Mouse (Mus musculus) Muller cell, postnatal 12 days (primary cell): Measurements from ENCODE around the gene Mbtps2.

Source experiments
- DNase-seq: peaks from one replicate; pipeline ENCODE4 v3.0.0-alpha.2; 2015; ENCODE audit errors: inconsistent ontology term

Mbtps2 gene

DNA sequence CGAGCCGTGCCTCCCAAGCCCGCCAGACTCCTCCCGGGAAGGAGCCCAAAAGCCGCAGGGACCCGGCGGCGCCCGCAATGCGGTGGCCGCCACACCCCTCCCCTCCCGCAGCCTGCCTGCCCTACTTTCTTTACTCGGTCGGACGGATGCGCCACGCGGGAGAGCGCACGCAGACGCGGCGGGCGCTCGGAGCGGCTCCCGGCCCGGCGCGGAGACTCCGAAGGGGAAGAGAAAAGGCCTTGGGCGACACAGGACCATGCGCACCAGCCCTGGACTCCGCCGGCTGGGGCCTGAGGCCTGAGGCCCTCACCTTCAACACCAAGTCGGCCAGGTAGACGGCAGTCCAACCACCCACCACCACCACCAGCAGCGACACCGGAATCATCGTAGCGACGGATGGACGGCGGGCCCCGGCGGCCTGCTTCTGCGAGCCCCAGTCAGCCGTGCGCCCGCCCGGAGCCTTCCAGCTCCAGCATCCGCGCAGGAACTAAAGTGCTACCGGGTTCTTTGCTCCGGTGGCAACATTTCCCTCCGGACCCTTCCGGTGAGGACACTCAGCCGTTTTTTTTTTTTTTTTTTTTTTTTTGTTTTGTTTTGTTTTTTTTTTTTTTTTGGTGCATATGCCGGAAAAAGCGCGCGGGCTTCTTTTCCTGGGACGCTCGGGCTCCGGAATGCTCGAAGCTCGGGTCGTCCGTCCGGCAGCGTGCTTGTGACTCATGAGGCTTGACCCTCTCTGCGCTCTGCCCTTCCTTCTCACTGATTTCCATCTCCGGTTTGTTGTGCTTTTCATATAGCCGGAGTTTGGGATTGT lies at the start of gene Mbtps2:
Mbtps2 (minus strand) TSS at position 530 of the 811 bp plus-strand sequence.
- DNase-seq, result peak; percentile 76

DNA sequence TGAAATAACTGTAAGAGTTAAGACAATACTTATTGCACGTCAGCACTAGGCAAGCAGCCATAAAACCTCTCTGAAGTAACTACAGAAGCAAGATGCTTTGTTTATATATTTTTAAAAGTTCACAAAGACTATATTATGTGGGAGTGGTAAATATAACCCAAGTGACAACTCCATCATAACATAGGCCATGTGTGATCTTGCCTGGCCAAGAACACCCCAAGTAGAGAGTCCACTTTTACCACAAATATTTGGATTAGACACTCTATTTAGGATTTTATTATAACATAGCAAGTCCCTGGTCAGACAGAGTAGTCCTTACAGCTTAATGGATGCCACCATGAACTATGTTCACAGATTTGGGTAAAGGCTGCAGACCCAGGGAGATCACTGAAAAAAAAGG lies 47.9 kb upstream of the Mbtps2 start:
- no peak for DNase-seq

DNA sequence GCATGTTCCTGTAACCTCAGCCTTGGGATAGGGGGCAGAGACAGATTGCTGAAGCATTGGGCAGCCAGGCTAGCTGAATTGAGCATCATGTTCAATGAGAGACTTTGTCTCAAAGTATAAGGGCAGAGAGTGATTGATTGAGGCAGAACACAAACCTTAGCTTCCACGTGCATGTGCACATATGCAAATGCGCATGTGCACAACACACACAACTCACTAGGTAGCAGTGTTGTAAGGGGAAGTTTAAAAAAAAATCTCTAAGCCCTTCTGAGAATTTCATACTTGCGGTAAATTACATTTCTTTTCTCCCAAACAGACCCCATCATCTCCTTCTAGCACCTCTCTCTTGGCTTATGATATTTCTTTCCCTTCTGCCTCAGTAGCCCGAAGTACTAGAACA lies 46.2 kb upstream of the Mbtps2 start:
- no peak for DNase-seq

DNA sequence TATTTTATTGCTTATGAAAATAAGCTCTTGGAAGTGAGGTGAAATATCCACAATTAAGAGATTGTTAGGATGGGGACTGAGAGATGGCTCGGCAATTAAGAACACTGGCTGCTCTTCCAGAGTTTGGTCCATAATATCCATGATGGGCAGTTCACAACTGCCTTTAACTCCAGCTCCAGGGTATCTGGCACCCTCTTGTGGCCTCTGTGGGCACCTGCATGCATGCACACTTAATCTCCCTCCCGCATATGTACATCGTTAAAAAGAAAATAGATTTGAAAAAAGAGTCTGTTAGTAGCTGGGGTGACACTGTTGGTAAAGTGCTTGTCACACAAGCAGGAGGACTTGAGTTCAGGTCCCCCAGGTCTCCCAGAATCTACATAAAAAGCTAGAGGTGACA lies 45.8 kb upstream of the Mbtps2 start:
- peak; percentile 33 for DNase-seq

DNA sequence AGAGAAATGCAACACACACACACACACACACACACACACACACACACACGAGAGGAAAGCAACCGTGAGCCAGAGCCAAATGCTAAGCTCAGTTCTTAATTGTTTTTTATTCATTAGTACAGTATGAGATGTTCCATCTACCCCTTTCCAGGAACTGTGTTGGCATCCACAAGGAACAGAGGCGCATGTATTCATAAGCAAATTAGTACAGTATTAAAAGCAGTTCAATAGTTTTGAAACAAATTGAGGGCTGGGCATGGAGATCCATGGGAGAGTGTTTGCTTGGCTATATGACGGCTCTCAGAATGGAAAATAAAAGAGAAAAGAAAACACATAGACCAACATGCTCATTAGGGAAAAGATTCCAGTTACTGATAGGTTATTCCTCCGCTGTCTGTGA lies 44.3 kb upstream of the Mbtps2 start:
- DNase-seq, result peak; percentile 34

DNA sequence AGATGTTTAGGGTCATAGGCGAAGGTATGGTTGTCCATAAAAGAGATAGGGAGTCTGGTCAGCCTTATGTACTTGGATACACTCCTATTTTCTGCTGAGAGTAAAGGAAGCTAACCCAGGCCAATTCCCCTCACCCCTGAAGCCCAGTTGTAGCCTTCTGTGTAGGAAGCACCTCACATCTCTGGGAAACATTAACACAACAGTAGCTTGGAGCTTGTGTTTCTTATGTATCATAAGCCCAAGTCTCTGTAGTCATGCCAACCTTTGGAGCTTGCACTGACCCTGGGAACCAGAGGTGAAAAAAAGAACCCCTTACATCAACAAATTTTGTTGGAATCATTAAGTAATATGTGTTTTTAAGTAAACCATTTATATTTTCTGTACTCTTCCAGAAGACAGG lies 38.7 kb upstream of the Mbtps2 start:
- DNase-seq, result no peak

DNA sequence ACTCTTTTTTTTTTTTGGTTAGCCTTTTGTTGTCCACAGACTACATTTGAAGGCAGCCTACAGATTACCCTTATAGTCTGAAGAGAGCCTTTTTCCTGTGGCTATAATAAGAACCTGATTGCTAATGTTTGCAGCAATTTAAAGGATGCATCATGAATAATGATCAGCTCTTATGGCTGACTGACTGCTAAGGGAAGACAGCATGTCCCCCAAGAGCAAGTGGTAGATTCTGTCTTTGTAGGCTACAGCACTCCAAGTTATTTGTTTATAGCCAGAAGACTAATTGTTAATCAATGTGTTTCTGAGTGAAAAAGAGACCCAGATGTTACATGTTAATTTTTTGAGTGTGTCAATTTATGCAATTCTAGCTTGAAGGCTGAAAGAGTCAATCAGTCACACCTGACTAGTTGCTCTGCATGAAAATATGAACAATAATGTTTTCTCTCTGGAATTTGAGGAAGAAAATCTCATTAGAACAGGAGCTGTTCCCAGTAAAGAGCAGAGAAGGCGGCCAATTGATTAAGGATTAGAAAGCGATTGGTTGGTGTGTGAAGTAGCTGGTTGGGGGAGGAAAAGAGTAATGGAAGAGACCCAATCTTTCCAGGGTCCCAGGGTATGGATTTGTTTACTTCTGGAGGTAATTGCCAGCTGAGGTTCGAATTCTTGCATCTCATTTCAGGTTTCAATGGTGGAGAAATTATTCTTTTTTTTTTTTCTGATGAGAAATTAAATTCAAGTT lies 35.3 kb upstream of the Mbtps2 start:
- DNase-seq, result no peak

DNA sequence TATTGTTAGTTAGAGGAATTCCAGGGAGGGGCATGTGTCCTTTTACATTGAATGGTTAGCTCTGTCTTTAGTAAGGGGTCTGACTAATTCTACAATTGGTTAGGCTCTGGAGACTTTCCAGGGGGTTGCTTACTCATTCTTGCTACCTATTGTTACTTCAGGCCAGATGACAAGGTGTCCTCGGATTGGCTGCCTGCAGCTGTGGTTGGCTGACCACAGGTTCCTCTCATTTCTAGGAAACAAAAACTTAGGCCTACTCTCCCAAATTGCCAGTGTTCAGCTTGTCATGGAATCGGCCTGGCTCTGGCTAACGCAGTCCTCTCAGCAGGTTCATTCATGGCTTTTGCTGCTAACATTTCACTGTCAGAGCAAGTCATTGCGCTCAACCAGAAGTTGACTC lies 31.8 kb upstream of the Mbtps2 start:
- peak; percentile 74 for DNase-seq

DNA sequence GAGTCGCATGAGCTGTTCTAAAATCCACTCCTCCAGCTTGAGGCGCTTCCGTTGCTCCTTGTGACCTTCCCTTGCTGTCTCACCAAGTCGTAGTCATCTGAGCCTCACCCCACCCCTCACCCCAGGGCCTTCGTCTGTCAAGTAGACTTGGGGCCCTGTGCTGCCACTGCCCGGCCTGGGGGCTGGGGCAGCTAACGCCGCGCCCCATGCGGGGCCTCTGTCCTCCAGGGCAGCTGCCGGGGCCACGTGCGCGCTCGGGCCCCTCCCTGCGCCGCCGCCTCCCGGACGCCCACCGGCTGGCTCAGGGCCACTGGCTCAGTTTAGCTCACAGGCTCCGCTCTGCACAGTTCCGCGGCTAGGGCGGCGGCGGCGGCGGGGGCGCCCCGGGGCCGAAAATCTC lies 14.4 kb upstream of the Mbtps2 start:
- peak; percentile 27 for DNase-seq

DNA sequence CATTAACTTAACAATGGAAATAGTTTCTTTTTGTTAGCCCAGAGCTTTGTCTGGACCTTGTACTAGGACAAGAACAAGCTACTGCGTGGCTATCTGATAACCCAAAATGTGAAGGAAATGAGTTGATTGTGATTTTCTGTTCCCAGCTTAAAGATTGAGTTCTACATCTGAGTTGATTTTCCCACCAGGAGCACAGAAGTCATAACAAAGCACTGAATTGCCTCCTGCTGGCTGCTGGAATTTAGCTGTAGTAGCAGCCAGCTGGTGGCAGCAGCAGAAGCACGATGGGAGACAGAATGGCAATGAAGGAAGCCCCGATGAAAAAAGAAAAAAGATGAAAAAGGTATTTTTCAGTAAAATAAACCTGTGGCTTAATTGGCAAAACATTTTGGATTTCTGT lies 2.9 kb upstream of the Mbtps2 start:
- peak; percentile 51 for DNase-seq

DNA sequence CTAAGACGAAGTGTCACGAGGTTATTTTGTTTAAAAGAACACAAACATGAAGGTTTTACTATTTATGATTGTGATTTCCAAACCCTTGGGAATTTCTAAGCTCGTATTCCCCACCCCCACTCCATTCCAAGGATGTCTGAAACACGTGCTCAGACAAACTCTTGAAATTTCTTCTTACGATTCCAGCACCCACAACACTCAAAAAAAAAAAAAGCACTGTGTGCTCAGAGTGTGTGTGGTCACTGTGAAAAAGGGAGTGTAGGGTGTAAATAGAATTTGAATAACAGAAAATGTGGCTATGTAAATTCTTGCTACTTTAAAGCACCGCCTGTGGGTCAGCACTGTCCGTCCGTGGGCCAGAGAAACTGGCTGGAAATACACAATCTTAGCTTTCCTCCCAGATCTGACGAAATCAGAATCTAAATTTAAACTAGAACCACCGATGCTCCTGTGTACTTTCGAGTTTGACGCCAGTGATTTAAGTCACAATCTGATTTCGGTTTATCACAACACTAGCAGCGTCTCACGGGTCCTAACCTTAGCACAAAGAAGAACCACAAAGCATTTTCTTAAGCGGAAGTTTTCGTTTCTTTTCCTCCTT lies 830 bp downstream of the Mbtps2 start:
- no peak for DNase-seq

DNA sequence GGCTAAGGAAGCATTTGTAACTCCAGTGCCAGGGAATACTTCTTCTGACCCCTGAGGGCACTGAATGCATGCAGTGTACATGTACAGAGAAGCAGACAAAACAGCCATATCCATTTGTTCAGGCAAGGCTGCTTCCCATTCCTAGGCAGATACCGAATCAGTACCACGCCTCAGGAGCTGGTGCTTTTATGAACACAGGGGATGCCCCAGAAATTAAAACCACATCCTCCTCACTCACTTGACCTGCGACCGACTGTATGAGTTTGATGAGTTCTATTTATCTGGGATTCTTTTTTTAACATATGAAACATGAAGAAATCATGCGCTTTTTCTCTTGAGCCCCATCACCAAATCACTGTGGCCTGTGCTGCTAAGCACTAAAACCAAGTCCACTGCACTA lies 1.7 kb downstream of the Mbtps2 start:
- no peak for DNase-seq

DNA sequence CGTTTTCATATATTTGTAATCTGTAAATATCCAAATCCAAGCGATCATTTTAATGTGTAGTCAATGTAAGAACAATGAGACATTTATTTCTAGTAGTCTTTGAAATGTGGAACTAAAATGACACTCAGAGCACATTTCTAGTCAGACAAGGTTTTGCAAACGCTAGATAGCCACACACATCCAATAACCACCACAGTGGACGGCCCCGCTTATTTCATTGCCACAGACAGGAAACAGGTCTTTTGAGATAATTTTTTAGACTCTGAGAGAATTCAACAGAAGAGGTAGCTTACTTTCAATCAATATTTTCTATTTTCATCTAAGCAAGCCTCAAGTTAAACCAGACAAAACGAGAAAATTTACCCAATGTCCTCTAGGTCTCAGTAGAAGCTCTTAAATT lies 2.6 kb downstream of the Mbtps2 start:
- DNase-seq, result no peak

DNA sequence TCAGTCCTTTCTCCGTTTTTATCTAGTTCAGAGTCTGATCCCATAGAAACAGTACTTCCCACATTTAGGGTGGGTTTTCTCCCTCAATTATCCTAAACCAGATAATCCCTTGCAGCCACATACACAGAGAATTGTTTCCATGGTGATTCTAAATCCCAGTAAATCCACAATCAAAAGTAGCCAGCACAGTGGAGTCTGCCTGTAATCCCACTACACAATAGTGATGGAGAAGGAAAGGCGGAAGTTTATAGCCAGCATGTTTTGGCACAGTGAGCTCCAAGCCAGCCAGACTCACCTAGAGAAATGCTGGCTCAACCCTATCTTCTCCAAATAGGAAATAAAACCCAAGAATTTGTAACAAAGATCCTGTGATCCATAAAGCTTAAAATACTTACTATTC lies 3.9 kb downstream of the Mbtps2 start:
- no peak for DNase-seq

DNA sequence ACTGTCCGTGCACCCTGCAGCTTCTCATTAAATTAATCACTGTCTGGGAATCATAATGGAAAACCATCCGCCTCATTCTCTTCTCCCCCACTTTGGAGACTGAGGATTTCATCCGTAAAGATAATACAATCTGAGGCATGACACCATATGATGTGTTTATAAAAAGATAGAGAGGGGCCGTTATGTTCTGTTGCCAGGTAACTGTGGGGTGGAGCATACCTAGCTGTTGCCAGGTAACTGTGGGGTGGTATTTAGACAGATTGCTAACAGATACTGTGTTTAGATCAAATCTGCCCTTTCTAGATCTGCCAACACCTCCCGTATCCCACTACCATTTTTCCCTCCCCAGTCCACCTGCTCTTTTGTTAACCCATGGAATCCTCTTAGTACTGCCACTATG lies 11.5 kb downstream of the Mbtps2 start:
- no peak for DNase-seq

DNA sequence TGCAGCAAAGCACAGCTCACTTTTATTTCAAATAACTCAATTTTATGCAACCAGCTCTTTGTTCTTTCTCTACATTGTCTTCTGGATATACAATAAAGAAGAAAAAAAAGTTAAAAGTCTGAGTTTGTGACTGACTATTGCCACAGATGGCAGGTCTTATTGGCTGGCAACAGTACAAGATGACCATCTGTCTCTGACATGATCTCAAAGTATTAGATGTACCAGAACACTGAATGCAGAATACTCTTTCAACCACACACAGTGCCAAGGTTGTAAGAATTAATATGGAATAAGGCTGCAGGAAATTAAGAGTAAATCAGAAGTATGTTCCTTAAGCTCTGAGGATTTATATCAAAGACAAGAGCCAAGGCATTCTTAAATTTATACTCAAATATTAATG lies 12.1 kb downstream of the Mbtps2 start:
- no peak for DNase-seq

DNA sequence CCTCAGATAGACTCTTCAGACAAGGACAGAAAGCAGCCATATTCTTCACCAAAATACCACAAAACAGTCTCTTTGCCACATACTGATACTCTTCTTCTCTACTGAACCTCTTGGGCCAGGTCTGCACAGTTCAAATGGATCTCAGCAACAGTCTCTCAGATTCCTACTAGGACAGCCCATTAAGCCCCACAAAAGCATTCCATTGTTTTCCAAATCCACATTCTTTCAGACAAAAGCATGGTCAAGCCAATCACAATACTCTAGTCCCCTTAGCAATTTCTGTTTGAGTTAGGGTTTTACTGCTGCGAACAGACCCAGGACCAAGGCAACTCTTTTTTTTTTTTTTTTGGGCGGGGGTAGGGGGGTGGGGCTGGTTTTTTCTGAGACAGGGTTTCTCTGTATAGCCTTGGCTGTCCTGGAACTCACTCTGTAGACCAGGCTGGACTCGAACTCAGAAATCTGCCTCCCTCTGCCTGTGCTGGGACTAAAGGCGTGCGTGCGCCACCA lies 19.4 kb downstream of the Mbtps2 start:
- DNase-seq, result peak; percentile 37

DNA sequence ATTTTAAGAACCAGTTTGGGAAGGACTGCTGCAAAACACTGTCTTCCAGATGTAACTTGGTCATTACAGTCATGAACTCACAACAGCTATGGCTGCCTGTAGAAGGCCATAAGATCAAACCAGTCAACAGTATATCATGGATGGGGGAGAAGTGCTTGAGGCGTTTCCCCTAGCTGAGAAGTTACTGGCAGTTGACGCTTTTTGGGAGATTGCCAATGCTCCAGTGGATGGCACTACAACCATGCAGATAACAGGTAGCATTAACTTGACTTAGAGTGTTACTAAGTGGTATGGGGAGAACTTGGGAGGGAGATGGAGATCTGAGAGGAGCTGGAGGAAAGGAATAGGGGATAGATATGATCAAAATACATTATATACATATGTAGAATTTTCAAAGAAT lies 23.8 kb downstream of the Mbtps2 start:
- no peak for DNase-seq

DNA sequence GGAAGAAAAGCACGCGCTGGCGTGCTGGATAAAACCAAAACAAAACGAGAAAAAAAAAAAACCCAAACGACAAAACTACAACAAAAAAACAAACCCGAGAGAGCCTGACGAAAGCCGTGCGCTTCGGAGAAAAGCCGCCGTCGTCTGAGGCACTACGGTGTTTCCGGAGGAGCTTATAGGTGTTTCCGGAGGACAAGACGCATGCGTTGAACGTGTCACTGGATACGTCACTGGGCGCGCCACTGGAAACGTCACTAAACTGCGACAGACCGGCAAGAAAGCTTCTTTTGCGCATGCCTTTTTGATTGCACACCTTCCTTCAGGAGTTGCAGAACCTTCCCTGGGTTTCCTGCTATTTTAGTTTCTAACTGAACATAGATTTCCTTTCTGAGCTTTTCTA lies 29.7 kb downstream of the Mbtps2 start, which contains the start of gene Yy2:
Yy2 (minus strand) TSS at position 146 of the 400 bp plus-strand sequence.
- DNase-seq, result no peak

DNA sequence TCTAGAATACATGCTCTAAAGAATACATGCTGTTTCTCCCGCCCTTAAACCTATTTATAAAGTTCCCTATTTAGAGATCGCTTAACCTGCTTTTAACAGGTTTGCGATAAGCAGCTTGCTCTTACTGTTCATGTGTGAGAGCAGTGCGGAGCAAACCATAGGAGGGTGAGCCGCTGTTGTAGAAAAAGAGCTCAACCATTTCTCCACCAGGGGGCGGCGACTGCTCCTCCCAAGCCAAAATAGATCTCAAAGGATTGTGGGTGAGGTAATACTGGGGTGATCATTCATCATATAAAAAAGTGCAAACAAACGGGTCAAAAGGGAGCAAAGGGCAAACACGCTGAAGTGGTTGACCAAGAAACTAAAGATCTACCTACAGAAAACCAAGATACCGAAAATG lies 34.7 kb downstream of the Mbtps2 start:
- DNase-seq, result no peak

DNA sequence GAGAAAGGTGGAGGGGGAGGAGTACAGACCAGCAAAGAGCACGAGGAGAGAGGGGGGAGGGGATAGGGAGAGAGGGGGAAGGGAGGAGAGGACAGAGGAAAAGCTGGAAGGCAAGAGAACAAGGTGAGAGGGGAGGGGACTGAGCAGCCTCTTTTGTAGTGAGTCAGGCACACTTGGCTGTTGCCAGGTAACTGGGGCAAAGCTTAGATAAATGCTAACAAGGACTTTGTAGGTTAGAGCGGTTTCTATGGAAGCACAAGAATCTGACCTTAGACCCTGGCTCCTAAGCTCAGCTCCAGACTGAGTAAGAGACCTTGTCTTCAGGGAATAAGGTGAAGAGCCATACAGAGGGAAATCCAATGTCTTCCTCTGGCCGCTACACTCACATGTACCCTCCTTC lies 51.4 kb downstream of the Mbtps2 start:
- DNase-seq, result no peak

DNA sequence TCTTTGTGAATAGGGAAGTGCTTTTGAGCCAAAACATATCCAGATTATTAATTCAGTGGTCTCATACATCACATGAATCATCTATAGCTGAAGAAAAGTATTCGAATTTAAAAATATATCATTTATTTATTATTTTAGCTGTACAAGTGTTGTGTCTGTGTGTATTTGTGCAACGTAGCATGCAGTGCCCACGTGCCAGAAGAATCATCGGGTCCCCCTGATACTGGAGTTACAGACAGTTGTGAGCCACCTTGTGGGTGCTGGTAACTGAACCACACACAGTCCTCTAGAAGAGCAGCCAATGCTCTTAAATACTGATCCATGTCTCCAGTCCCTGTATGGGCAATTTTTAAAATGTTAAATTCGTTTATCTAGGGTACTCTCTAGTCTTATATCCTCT lies 92.1 kb downstream of the Mbtps2 start:
- DNase-seq, result no peak

DNA sequence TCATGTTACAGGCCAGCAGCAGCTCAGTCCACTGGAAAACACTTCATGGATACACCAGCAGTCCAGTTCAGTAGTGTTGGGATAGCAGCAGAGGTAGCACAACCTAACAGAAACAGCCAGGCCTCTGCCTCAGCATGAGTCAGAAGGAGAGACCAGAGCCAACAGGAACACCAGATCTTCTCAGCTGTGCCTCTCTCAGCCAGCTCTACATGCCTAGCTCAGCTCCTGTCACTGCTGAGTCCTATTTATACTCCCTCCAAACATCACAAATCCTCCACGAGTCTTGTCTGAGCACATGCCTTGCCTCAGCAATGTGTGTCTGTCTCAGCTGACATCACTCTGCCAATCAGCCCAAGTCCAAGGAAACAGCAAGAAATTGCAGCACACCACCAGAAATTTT lies 94.0 kb downstream of the Mbtps2 start:
- no peak for DNase-seq
